ENCODE assay signal across 18 mouse cellular contexts in the genomic region with DNA sequence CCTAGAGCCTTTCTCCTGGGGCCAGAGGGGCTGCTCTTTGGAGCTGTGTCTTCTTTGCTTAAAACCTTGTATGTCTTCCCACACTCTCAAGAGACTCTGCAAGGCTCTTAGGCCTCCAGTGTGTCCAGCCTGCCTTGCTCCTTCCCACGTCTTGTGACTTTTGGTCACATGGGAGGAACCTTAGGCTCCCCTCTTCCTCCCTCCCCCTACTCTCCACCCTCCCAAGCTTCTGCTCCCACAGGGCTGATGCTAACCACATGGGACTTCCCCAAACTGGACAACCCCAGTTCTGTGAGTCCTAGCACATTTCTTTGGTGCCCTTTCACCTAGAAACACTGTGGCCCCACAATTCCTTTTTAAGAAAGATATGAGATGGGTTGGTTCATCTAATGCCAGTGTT. TPM values are rescaled to one million over a fixed set of nuclear protein-coding genes. Genes with fewer than 3 reads are reported as not detected.
A peak's percentile ranks its signal among the peaks of the same experiment; 100 is the strongest.
DNase-seq lines count a peak whose midpoint lies in the region; ATAC-seq and TF ChIP-seq lines count a peak whose summit lies in the region.
"Had no signal": no experiment of that assay in that cellular context is flagged by ENCODE, and none has a peak within 500 bp of the region (broad histone marks: within the 10 kb centered on the region; RNA-seq: fewer than 3 reads in every experiment).

No protein-coding gene starts in this region.

- H3K27me3 ChIP-seq in kidney, embryonic 16.5 days (ENCODE audit: insufficient read depth, low read length) = no peaks in the 10 kb centered on the region
- no peaks in the 10 kb centered on the region for H3K27me3 ChIP-seq in liver, embryonic 15.5 days
- H3K27me3 ChIP-seq in hindbrain, embryonic 14.5 days (ENCODE audit: control insufficient read depth, insufficient read depth, low read length) = no peaks in the 10 kb centered on the region
- H3K27me3 ChIP-seq: neural tube, embryonic 15.5 days had no signal

- ATAC-seq in kidney, embryonic 16.5 days (ENCODE audit: low FRiP score, low TSS enrichment) = no peak
- no peak for ATAC-seq in liver, embryonic 15.5 days (ENCODE audit: insufficient read depth)
- ATAC-seq in monocyte, adult 5-6 weeks (replicated peaks; ENCODE audit: insufficient number of reproducible peaks, low FRiP score, low TSS enrichment, poor library complexity, severe bottlenecking) = peak; percentile 64
- ATAC-seq in hindbrain, embryonic 14.5 days (ENCODE audit: low FRiP score) = no peak
- ATAC-seq: hindbrain, postnatal 0 days had no signal

- no peak overlapping the region for H3K4me2 ChIP-seq in kidney, embryonic 16.5 days (replicated peaks; ENCODE audit: low read depth, low read length)
- H3K4me2 ChIP-seq in liver, embryonic 15.5 days = no peak overlapping the region
- no peak overlapping the region for H3K4me2 ChIP-seq in hindbrain, embryonic 14.5 days (replicated peaks)
- H3K4me2 ChIP-seq: neural tube, embryonic 15.5 days had no signal

- TF ChIP-seq CTCF in bone marrow macrophage, adult 2 months (IDR thresholded peaks at IDR 0.05; ENCODE audit: low read depth, low read length) = no peak

- TF ChIP-seq POLR2A in bone marrow macrophage, adult 2 months (IDR thresholded peaks at IDR 0.05; ENCODE audit: borderline replicate concordance, low read depth, low read length) = no peak

- no peaks in the 10 kb centered on the region for H3K4me1 ChIP-seq in kidney, embryonic 16.5 days (ENCODE audit: insufficient read depth, low read length)
- peaks cover 80% of the 10 kb centered on the region for H3K4me1 ChIP-seq in bone marrow macrophage, adult 2 months (ENCODE audit: control insufficient read depth, insufficient read depth, low read length)
- H3K4me1 ChIP-seq in liver, embryonic 15.5 days (replicated peaks) = peaks cover 24% of the 10 kb centered on the region
- no peaks in the 10 kb centered on the region for H3K4me1 ChIP-seq in hindbrain, embryonic 14.5 days (replicated peaks; ENCODE audit: control insufficient read depth, insufficient read depth, low read length)
- H3K4me1 ChIP-seq: midbrain, embryonic 10.5 days; neural tube, embryonic 15.5 days had no signal

- H3K9ac ChIP-seq in kidney, embryonic 16.5 days (replicated peaks; ENCODE audit: low read length) = no peak overlapping the region
- H3K9ac ChIP-seq in liver, embryonic 15.5 days = no peak overlapping the region
- H3K9ac ChIP-seq in hindbrain, embryonic 14.5 days = no peak overlapping the region
- H3K9ac ChIP-seq: neural tube, embryonic 15.5 days had no signal

- DNase-seq in kidney, postnatal 14 days = peak; percentile 15
- no peak for DNase-seq in right cerebral cortex, adult 2 months (ENCODE audit: low spot score in 2 of 2)
- DNase-seq in hindbrain, embryonic 14.5 days (ENCODE audit: low spot score) = no peak
- DNase-seq in testis, postnatal 10 days (ENCODE audit: low spot score) = no peak
- DNase-seq: adrenal gland, postnatal 14 days; cerebellum, postnatal 36 days; gastrocnemius, postnatal 14 days; kidney, postnatal 4 days; thymus, postnatal 25 days had no signal

- no peak overlapping the region for H3K4me3 ChIP-seq in kidney, embryonic 16.5 days (ENCODE audit: low read length)
- H3K4me3 ChIP-seq in bone marrow macrophage, adult 2 months (ENCODE audit: insufficient read depth, low read length) = peak overlapping the region; percentile 25; the same call in 1 of the 2 replicates
- H3K4me3 ChIP-seq in liver, embryonic 15.5 days (replicated peaks) = no peak overlapping the region
- no peak overlapping the region for H3K4me3 ChIP-seq in hindbrain, embryonic 14.5 days (replicated peaks; ENCODE audit: low read length)
- H3K4me3 ChIP-seq: midbrain, embryonic 10.5 days; neural tube, embryonic 15.5 days had no signal

- no peaks in the 10 kb centered on the region for H3K9me3 ChIP-seq in kidney, embryonic 16.5 days (ENCODE audit: low read length)
- H3K9me3 ChIP-seq in liver, embryonic 15.5 days (replicated peaks) = no peaks in the 10 kb centered on the region
- H3K9me3 ChIP-seq in hindbrain, embryonic 14.5 days (ENCODE audit: control insufficient read depth, low read length) = no peaks in the 10 kb centered on the region
- H3K9me3 ChIP-seq: midbrain, embryonic 10.5 days; neural tube, embryonic 15.5 days had no signal

- H3K27ac ChIP-seq in kidney, embryonic 16.5 days (ENCODE audit: low read length) = no peak overlapping the region
- peak overlapping the region; percentile 98 for H3K27ac ChIP-seq in bone marrow macrophage, adult 2 months (ENCODE audit: insufficient read depth, low read depth, low read length)
- peak overlapping the region; percentile 33; the same call in 1 of the 2 replicates for H3K27ac ChIP-seq in liver, embryonic 15.5 days (replicated peaks)
- H3K27ac ChIP-seq in hindbrain, embryonic 14.5 days = no peak overlapping the region
- H3K27ac ChIP-seq: hindbrain, postnatal 0 days; midbrain, embryonic 10.5 days; neural tube, embryonic 15.5 days had no signal

- 41% methylated on average over 1 of the region's 1 CpGs for WGBS in kidney, embryonic 16.5 days
- WGBS in liver, embryonic 15.5 days (ENCODE audit: insufficient replicate concordance) = 31% methylated on average over 1 of the region's 1 CpGs
- 50% methylated on average over 1 of the region's 1 CpGs for WGBS in hindbrain, embryonic 14.5 days

- no peaks in the 10 kb centered on the region for H3K36me3 ChIP-seq in kidney, embryonic 16.5 days (ENCODE audit: insufficient read depth, low read length)
- no peaks in the 10 kb centered on the region for H3K36me3 ChIP-seq in liver, embryonic 15.5 days (replicated peaks)
- H3K36me3 ChIP-seq in hindbrain, embryonic 14.5 days (replicated peaks; ENCODE audit: control insufficient read depth, insufficient read depth) = no peaks in the 10 kb centered on the region
- H3K36me3 ChIP-seq: G1E; midbrain, embryonic 10.5 days; neural tube, embryonic 15.5 days had no signal

RNA-seq across cellular contexts. Expression of a gene that starts 8.2 kb away (rescaled TPM):
- polyA plus RNA-seq in kidney, embryonic 16.5 days (2015; fragmentation: Nextera tagmentation; extraction: Ambion mirVana) = 1.8 and 2.2 TPM in 2 replicates
- polyA plus RNA-seq in bone marrow macrophage, adult 2 months (2012; ENCODE audit: insufficient read depth, insufficient read length, missing spikeins) = 202 and 239 TPM in 2 replicates
- polyA plus RNA-seq in liver, embryonic 15.5 days (2015; fragmentation: Nextera tagmentation; extraction: Ambion mirVana) = 7.3 and 7.8 TPM in 2 replicates
- total RNA-seq in monocyte, adult 5-6 weeks (2017) = 204 to 286 TPM (median 215 TPM) in 3 replicates
- polyA plus RNA-seq in hindbrain, embryonic 14.5 days (2014; fragmentation: Nextera tagmentation; extraction: Ambion mirVana) = 0.81 and 1.9 TPM in 2 replicates
- polyA plus RNA-seq: G1E had no signal

RNA-seq across cellular contexts. Expression of a gene that starts 36.2 kb away (rescaled TPM):
- polyA plus RNA-seq in kidney, embryonic 16.5 days (2015; fragmentation: Nextera tagmentation; extraction: Ambion mirVana) = 0.32 and 0.37 TPM in 2 replicates
- polyA plus RNA-seq in bone marrow macrophage, adult 2 months (2012; ENCODE audit: insufficient read depth, insufficient read length, missing spikeins) = 194 and 220 TPM in 2 replicates
- 1.3 and 1.5 TPM in 2 replicates for polyA plus RNA-seq in liver, embryonic 15.5 days (2015; fragmentation: Nextera tagmentation; extraction: Ambion mirVana)
- total RNA-seq in monocyte, adult 5-6 weeks (2017) = 53.2 to 124 TPM (median 94.6 TPM) in 3 replicates
- polyA plus RNA-seq in hindbrain, embryonic 14.5 days (2014; fragmentation: Nextera tagmentation; extraction: Ambion mirVana) = 0.10 and 0.29 TPM in 2 replicates
- total RNA-seq: left cerebral cortex, postnatal 36 days had no signal
- polyA plus RNA-seq: G1E; midbrain, embryonic 10.5 days had no signal

RNA-seq across cellular contexts. Expression of a gene that starts 47.1 kb away (rescaled TPM):
- 153 and 162 TPM in 2 replicates for polyA plus RNA-seq in kidney, embryonic 16.5 days (2015; fragmentation: Nextera tagmentation; extraction: Ambion mirVana)
- 35.4 and 38.0 TPM in 2 replicates for polyA plus RNA-seq in bone marrow macrophage, adult 2 months (2012; ENCODE audit: insufficient read depth, insufficient read length, missing spikeins)
- polyA plus RNA-seq in liver, embryonic 15.5 days (2015; fragmentation: Nextera tagmentation; extraction: Ambion mirVana) = 15.9 and 19.0 TPM in 2 replicates
- 0.78 to 3.1 TPM (median 1.9 TPM) in 3 replicates for total RNA-seq in monocyte, adult 5-6 weeks (2017)
- polyA plus RNA-seq in hindbrain, embryonic 14.5 days (2014; fragmentation: Nextera tagmentation; extraction: Ambion mirVana) = 8.5 and 9.9 TPM in 2 replicates
- polyA plus RNA-seq: G1E had no signal

Comparison
In these comparisons a context has a peak if more than half of its experiments do, and no peak if none do; other contexts are left out.
1. H3K27ac ChIP-seq: peak in bone marrow macrophage, adult 2 months (single experiment) and liver, embryonic 15.5 days (single experiment); none in kidney, embryonic 16.5 days (single experiment) and hindbrain, embryonic 14.5 days (single experiment).
2. RNA of a gene that starts 8.2 kb away (polyA plus RNA-seq): 202 to 239 TPM in bone marrow macrophage, adult 2 months; 7.3 to 7.8 TPM in liver, embryonic 15.5 days, 1.8 to 2.2 TPM in kidney, embryonic 16.5 days and 0.81 to 1.9 TPM in hindbrain, embryonic 14.5 days; every median in the first group is over 10 times any median in the second.
3. RNA of a gene that starts 36.2 kb away (polyA plus RNA-seq): 194 to 220 TPM in bone marrow macrophage, adult 2 months; 1.3 to 1.5 TPM in liver, embryonic 15.5 days, 0.32 to 0.37 TPM in kidney, embryonic 16.5 days and 0.10 to 0.29 TPM in hindbrain, embryonic 14.5 days; every median in the first group is over 10 times any median in the second.